Mouse (Mus musculus) neural tube, embryonic 15.5 days (tissue): ENCODE data around the gene Galnt12. TPM values are rescaled to one million over a fixed set of nuclear protein-coding genes. Genes with fewer than 3 reads are reported as not detected.

Experiments
- ATAC-seq: fragments of 200-750 bp; cut with Nextera tagmentation; 2 replicates; pipeline ENCODE4 v1.8.0; 2017; ENCODE audit warnings: mild to moderate bottlenecking, moderate TSS enrichment, moderate library complexity; ENCODE audit not compliant: low FRiP score
- H3K27ac ChIP-seq: fragments of 300-500 bp; sonication (generic); replicated peaks from 2 replicates; pipeline ENCODE4 v1.5.1; 2015; ENCODE audit warnings: mild to moderate bottlenecking, inconsistent platforms
- H3K27me3 ChIP-seq: fragments of 300-500 bp; sonication (generic); replicated peaks from 2 replicates; pipeline ENCODE4 v1.6.1; 2015; ENCODE audit warnings: inconsistent platforms
- H3K36me3 ChIP-seq: fragments of 300-500 bp; sonication (generic); 2 replicates; pipeline ENCODE4 v1.6.1; 2015; ENCODE audit warnings: inconsistent platforms
- H3K4me1 ChIP-seq: fragments of 300-500 bp; sonication (generic); 2 replicates; pipeline ENCODE4 v1.6.1; 2015; ENCODE audit warnings: inconsistent platforms
- H3K4me2 ChIP-seq: fragments of 300-500 bp; sonication (generic); 2 replicates; pipeline ENCODE4 v1.6.1; 2015; ENCODE audit warnings: inconsistent platforms, mild to moderate bottlenecking, moderate library complexity
- H3K4me3 ChIP-seq: fragments of 300-500 bp; sonication (generic); replicated peaks from 2 replicates; pipeline ENCODE4 v1.5.1; 2015; ENCODE audit warnings: mild to moderate bottlenecking, inconsistent platforms
- H3K9ac ChIP-seq: fragments of 300-500 bp; sonication (generic); replicated peaks from 2 replicates; pipeline ENCODE4 v1.6.1; 2015; ENCODE audit warnings: mild to moderate bottlenecking, inconsistent platforms
- H3K9me3 ChIP-seq: fragments of 300-500 bp; sonication (generic); replicated peaks from 2 replicates; pipeline ENCODE4 v1.6.1; 2016; ENCODE audit warnings: inconsistent platforms
- WGBS: fragments of 180-500 bp; shearing (Covaris S2); methylation state at CpG from one replicate; pipeline ENCODE4 v1.1.7; 2015; ENCODE audit warnings: mixed read lengths; 5-methylcytosine and 5-hydroxymethylcytosine counted together
- polyA plus RNA-seq: library from polyadenylated mRNA; unstranded; fragments of >200 nt; fragmentation: Nextera tagmentation; extraction: Ambion mirVana; gene quantifications from 2 replicates; pipeline ENCODE4 v1.2.1, GENCODE M21; 2015

The Galnt12 gene
- polyA plus RNA-seq, 1 experiment from 2014 or later = 1.3 TPM

DNA sequence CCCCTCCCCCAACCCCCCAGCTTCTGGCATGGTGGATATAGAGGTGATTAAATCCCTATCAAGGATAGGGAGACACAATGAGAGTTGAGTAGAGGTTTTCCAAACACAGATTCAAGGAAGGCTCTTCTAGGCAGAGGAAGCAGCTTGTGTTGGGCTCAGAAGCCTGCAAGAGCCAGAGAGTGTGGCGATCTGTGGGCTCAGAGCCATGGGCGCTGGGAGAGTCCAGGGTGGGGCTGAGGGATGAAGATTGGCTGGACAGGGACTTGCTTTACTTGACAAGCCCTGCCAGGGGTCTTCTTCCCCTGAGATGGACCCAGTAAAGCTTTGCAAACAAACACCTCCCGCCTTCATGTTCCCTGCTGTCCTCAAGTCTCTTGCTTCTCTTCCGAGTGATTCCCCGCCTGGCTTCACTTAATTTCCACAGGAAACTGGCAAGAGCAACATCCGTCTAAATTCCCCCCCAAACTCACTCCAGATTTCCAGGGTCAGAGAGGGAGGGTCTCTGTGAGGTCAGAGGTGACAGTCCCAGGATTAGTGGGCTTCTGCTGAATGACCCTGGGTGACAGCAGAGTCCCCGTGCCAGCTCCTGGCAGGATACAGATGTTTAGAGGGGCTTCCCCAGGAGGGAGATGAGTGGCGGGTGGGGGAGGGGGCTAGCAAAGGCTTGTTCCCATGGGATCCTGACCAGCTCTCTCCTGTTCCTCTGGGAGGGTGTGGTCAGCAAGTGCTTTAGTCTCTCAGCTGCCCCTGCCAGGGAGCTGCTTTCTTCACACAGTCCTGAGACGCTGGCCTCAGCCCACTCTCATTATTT lies 47.5 kb downstream of the Galnt12 start:
- Histone ChIP-seq H3K4me3 (no peak overlapping the region), H3K4me1 (peaks cover 15% of the 10 kb centered on the region), H3K36me3 (no peaks in the 10 kb centered on the region), H3K9me3 (no peaks in the 10 kb centered on the region), H3K27ac (no peak overlapping the region), H3K27me3 (no peaks in the 10 kb centered on the region), H3K9ac (no peak overlapping the region), H3K4me2 (no peak overlapping the region)
- ATAC-seq = no peak
- 50% methylated on average over 9 of the region's 9 CpGs for WGBS

- Histone ChIP-seq H3K36me3 (no peaks in the 10 kb centered on the region), H3K4me3 (no peak overlapping the region), H3K9ac (no peak overlapping the region), H3K9me3 (no peaks in the 10 kb centered on the region), H3K4me1 (peaks cover 15% of the 10 kb centered on the region), H3K4me2 (no peak overlapping the region), H3K27me3 (no peaks in the 10 kb centered on the region), H3K27ac (no peak overlapping the region)
- no peak for ATAC-seq
- 90% methylated on average over 3 of the region's 3 CpGs for WGBS
These were observed 48.6 kb downstream of the Galnt12 start for GRCm38 (mm10) chr4:47140301-47140700.

DNA sequence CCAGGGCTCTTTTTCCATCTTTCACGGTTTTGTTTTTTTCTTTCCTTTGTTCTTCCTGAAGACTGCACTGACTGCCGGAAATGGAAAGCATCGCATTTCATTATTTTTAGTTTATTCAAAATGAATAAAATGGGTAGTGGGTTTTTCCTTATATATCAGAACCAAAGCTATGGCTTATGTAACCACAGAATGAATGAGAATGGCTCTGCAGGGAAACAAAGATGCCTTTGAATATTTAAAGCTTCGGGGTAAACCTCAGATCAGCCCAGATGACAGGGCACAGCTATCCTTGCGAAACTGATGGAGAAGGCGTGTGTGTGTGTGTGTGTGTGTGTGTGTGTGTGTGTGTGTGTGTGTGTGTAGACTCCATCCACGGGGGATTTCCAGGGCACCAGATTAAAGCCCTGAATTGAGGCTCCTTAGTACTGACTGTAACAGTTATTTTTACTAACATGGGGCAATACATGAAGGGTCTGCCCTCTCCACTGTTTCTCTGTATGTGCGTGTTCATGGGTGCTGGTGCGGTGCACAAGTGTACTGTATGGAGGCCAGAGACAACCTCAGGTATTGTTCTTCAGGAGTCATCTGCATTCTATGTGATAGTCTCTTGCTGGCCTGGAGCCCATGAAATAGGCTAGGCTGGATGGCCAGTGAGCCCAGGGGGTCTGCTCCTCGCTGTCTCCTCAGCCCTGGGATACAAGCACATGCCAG lies 49.9 kb downstream of the Galnt12 start:
- no peak for ATAC-seq
- WGBS = 68% methylated on average over 10 of the region's 10 CpGs
- H3K27ac ChIP-seq = no peak overlapping the region

DNA sequence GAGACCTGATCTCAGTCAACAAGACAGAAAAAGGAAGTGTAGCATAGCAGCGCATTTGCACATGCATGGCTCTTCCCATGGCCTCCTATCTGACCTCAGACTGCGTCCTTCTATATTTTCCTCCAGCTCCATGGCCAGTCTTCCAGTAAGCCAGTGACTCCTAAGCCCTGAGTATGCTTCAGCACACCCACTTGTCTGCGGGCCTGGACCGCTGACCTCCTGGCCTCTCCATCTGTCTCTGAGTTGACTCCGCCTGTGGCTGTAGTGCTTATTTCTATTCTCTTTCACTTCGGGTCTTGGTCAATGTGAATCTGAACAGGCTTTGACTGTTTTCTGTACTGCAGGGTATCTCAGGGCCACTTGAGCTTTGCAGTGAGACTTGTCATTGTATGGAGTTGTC lies 52.1 kb downstream of the Galnt12 start:
- H3K9me3 ChIP-seq = no peaks in the 10 kb centered on the region
- 76% methylated on average over 6 of the region's 6 CpGs for WGBS
- ATAC-seq = no peak

More for the DNA sequence above, 49.9 kb downstream of the Galnt12 start:
- Histone ChIP-seq H3K27me3 (no peaks in the 10 kb centered on the region), H3K4me1 (peaks cover 15% of the 10 kb centered on the region), H3K9me3 (no peaks in the 10 kb centered on the region), H3K4me2 (no peak overlapping the region), H3K4me3 (no peak overlapping the region), H3K9ac (no peak overlapping the region), H3K36me3 (no peaks in the 10 kb centered on the region)

GRCm38 (mm10) chr4:47145341-47145740 lies 53.6 kb downstream of the Galnt12 start:
- Histone ChIP-seq H3K4me3 (no peak overlapping the region), H3K27ac (no peak overlapping the region), H3K9ac (no peak overlapping the region), H3K4me1 (peaks cover 10% of the 10 kb centered on the region), H3K36me3 (no peaks in the 10 kb centered on the region), H3K4me2 (no peak overlapping the region), H3K27me3 (no peaks in the 10 kb centered on the region), H3K9me3 (no peaks in the 10 kb centered on the region)
- no peak for ATAC-seq
- 90% methylated on average over 6 of the region's 6 CpGs for WGBS

More for the DNA sequence above, 52.1 kb downstream of the Galnt12 start:
- Histone ChIP-seq H3K9ac (no peak overlapping the region), H3K27me3 (no peaks in the 10 kb centered on the region), H3K27ac (no peak overlapping the region), H3K4me3 (no peak overlapping the region), H3K4me2 (no peak overlapping the region), H3K4me1 (peaks cover 15% of the 10 kb centered on the region), H3K36me3 (no peaks in the 10 kb centered on the region)

DNA sequence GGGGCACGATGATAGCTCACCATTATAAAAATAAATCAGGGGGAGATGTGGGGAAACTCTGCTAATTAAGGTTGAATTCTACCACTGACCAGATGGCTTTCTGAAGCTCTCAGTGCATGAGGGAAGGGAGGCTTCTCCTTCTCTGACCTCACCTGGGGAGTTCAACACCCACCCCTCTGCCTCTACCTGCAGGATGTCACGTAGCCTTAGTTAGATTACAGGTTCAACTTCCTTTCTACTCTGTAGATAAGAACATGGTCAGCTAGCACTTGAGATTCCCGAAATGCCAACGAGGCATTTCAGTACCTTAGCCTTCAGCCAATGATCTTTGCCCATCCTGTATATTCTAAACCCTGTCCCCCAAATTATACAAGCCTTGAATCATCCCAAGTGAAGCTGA lies 54.9 kb downstream of the Galnt12 start:
- no peak for ATAC-seq

GRCm38 (mm10) chr4:47149963-47150362 lies 58.3 kb downstream of the Galnt12 start:
- Histone ChIP-seq H3K4me3 (no peak overlapping the region), H3K4me1 (no peaks in the 10 kb centered on the region), H3K9me3 (no peaks in the 10 kb centered on the region), H3K36me3 (no peaks in the 10 kb centered on the region), H3K4me2 (no peak overlapping the region), H3K27ac (no peak overlapping the region), H3K9ac (no peak overlapping the region), H3K27me3 (no peaks in the 10 kb centered on the region)
- 31% methylated on average over 3 of the region's 3 CpGs for WGBS
- no peak for ATAC-seq

More for the DNA sequence above, 54.9 kb downstream of the Galnt12 start:
- Histone ChIP-seq H3K4me2 (no peak overlapping the region), H3K27ac (no peak overlapping the region), H3K27me3 (no peaks in the 10 kb centered on the region), H3K9ac (no peak overlapping the region), H3K36me3 (no peaks in the 10 kb centered on the region), H3K4me1 (peaks cover 9% of the 10 kb centered on the region), H3K9me3 (no peaks in the 10 kb centered on the region), H3K4me3 (no peak overlapping the region)
- 90% methylated on average over 4 of the region's 4 CpGs for WGBS

DNA sequence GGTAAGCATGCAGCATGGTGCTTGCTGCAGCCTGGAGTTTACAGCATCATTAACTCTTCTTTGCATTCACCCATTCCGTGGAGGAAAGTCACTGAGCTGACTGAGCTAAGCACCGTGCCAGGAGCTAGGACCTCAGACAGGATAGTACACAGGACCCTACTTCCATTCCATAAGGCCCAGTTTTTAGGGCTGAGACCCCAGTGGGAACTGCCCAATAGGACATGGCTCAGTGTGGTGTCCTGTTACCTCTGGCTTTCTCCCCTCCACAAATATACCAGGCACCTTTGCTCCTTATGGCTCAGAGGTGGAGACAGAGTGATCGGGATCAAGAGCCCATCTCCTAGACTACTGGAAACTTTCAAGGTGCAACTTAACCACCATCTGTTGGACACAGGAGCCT lies 59.1 kb downstream of the Galnt12 start:
- no peak overlapping the region for H3K4me3 ChIP-seq
- no peak for ATAC-seq
- no peak overlapping the region for H3K4me2 ChIP-seq
- H3K9me3 ChIP-seq = no peaks in the 10 kb centered on the region
- H3K4me1 ChIP-seq = no peaks in the 10 kb centered on the region
- H3K27me3 ChIP-seq = no peaks in the 10 kb centered on the region
- WGBS = 91% methylated on average over 3 of the region's 3 CpGs
- H3K9ac ChIP-seq = no peak overlapping the region
- H3K27ac ChIP-seq = no peak overlapping the region
- H3K36me3 ChIP-seq = no peaks in the 10 kb centered on the region

DNA sequence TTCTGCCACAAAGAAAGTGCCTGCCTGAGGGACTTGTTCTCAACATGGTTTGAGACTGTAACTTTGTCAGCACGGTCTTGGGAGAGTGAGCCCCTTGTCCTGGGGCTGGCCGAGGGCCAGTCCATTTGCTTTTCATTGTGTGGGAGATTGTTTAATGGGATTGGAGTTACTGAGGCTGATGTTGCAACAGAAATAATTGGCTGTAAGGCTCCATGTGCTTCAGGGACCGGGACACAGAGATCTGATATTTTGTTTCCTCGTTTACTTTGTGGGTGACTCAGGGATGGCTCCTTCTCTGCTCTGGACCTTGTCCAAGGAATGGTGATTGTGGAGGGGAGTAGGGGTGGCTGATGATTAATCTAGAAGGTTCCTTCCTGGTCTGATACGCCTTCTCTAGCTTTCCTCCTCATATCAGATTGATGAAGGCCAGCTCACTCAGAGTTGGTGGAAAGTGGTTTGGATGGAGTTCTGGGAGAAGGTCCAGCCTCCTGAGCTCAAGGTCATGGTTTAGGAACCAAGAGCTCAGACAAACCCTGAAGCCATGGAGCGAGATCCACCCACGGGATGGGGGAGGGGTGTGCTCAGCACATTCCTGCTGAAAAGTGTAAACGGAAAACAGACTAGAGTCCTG lies 60.0 kb downstream of the Galnt12 start:
- Histone ChIP-seq H3K27me3 (no peaks in the 10 kb centered on the region), H3K27ac (no peak overlapping the region), H3K4me1 (no peaks in the 10 kb centered on the region), H3K9me3 (no peaks in the 10 kb centered on the region), H3K9ac (no peak overlapping the region), H3K36me3 (no peaks in the 10 kb centered on the region), H3K4me3 (no peak overlapping the region), H3K4me2 (no peak overlapping the region)
- ATAC-seq = no peak
- WGBS = 80% methylated on average over 8 of the region's 8 CpGs

DNA sequence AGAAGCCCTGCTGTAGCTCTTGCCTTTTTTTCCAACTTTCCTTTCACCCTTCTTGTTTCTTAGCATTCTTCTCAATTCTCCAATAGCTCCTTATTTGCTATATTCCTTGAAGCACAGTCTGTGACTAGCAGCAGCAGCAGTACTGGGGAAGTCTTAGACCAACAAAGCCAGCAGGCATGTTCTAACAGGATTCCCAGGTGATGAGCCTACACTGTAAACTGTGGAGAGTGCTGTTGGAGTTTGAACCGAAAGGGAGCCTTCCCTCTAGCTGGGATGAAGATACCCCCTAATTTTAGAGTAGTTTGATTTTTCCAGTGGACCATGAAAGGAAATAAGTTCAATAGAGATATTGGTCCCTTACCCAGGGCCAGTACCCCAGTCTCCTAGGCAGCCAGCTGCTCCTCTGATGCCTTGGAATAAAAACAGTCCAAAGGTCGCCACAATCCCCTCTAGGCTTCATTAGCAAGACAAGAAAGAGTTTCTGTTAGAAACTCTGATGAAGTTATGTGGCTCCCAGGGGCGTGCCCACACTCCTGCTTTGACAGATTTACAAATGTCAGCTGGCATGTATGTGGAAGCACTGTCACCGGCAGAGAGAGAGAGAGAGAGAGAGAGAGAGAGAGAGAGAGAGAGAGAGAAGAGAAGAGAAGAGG lies 69.5 kb downstream of the Galnt12 start:
- no peak for ATAC-seq
- Histone ChIP-seq H3K9me3 (no peaks in the 10 kb centered on the region; the same call in 1 of the 2 replicates), H3K4me1 (peaks cover 7% of the 10 kb centered on the region; the same call in 1 of the 2 replicates), H3K4me2 (no peak overlapping the region), H3K36me3 (no peaks in the 10 kb centered on the region), H3K4me3 (no peak overlapping the region), H3K27me3 (no peaks in the 10 kb centered on the region), H3K9ac (no peak overlapping the region), H3K27ac (no peak overlapping the region)
- WGBS = 6% methylated on average over 3 of the region's 4 CpGs

GRCm38 (mm10) chr4:47161756-47162587 lies 70.3 kb downstream of the Galnt12 start:
- no peak overlapping the region for H3K27ac ChIP-seq
- no peak overlapping the region for H3K4me3 ChIP-seq
- no peak for ATAC-seq
- no peaks in the 10 kb centered on the region; the same call in 1 of the 2 replicates for H3K9me3 ChIP-seq
- no peaks in the 10 kb centered on the region for H3K36me3 ChIP-seq
- no peak overlapping the region; the same call in 1 of the 2 replicates for H3K4me2 ChIP-seq
- H3K9ac ChIP-seq = no peak overlapping the region
- H3K4me1 ChIP-seq = peaks cover 7% of the 10 kb centered on the region; the same call in 1 of the 2 replicates
- 35% methylated on average over 12 of the region's 12 CpGs for WGBS
- no peaks in the 10 kb centered on the region for H3K27me3 ChIP-seq
